21 mouse cellular contexts compared by ENCODE assay signal in genomic region chr4:120241106-120241505, GRCm38 (mm10). TPM values are rescaled to one million over a fixed set of nuclear protein-coding genes. Genes with fewer than 3 reads are reported as not detected.
A peak's percentile ranks its signal among the peaks of the same experiment; 100 is the strongest.
DNase-seq lines count a peak whose midpoint lies in the region; ATAC-seq and TF ChIP-seq lines count a peak whose summit lies in the region.
"Had no signal": no experiment of that assay in that cellular context is flagged by ENCODE, and none has a peak within 500 bp of the region (broad histone marks: within the 10 kb centered on the region; RNA-seq: fewer than 3 reads in every experiment).

No protein-coding gene starts in this region.

- 0 out of 2 replicates have a peak, but pooled peaks have one; percentile 9 for TF ChIP-seq CTCF in cerebellum, adult 2 months (IDR thresholded peaks at IDR 0.05; ENCODE audit: borderline replicate concordance, insufficient read depth, low read depth, low read length)
- peak; percentile 50 for TF ChIP-seq CTCF in layer of hippocampus, adult 2 months (conservative IDR thresholded peaks at IDR 0.05)
- TF ChIP-seq CTCF in midbrain, postnatal 0 days (IDR thresholded peaks at IDR 0.05) = peak; percentile 57

- peak in 1 of 2 experiments; percentile 51 for DNase-seq in cerebellum, adult 2 months
- DNase-seq in cerebellum, adult 9-11 months = no peak
- no peak for DNase-seq in layer of hippocampus, adult 2 months (ENCODE audit: low spot score in 2 of 2)
- no peak for DNase-seq in layer of hippocampus, postnatal 36 days
- DNase-seq in midbrain, postnatal 0 days (ENCODE audit: low spot score) = peak; percentile 37
- no peak for DNase-seq in ovary, postnatal 10 days (ENCODE audit: low spot score)
- no peak for DNase-seq in embryo, embryonic 9.5 days (ENCODE audit: extremely low spot score)
- DNase-seq: adrenal gland, adult 2 months; cerebellum, adult 11 months; gastrocnemius, postnatal 36 days; left cerebral cortex, postnatal 4 days; lung, adult 18-20 months; retina, postnatal 1 day had no signal

- no peak overlapping the region for H3K27ac ChIP-seq in cerebellum, adult 2 months (ENCODE audit: insufficient read depth, low read length)
- peak overlapping the region; percentile 76; the same call in 1 of the 2 replicates for H3K27ac ChIP-seq in layer of hippocampus, adult 2 months
- peak overlapping the region; percentile 60; the same call in 1 of the 2 replicates for H3K27ac ChIP-seq in hindbrain, embryonic 12.5 days
- H3K27ac ChIP-seq in midbrain, postnatal 0 days (ENCODE audit: low read depth, low read length) = peak overlapping the region; percentile 26; the same call in 1 of the 2 replicates
- H3K27ac ChIP-seq: intestine, embryonic 15.5 days; macrophage had no signal

- no peaks in the 10 kb centered on the region for H3K9me3 ChIP-seq in hindbrain, embryonic 12.5 days (replicated peaks)
- no peaks in the 10 kb centered on the region for H3K9me3 ChIP-seq in midbrain, postnatal 0 days (ENCODE audit: low read length)
- H3K9me3 ChIP-seq: intestine, embryonic 15.5 days had no signal

- no peak overlapping the region for H3K4me2 ChIP-seq in hindbrain, embryonic 12.5 days (replicated peaks)
- H3K4me2 ChIP-seq in midbrain, postnatal 0 days (ENCODE audit: low read depth, low read length, poor library complexity, severe bottlenecking) = no peak overlapping the region
- H3K4me2 ChIP-seq: heart, embryonic 11.5 days; intestine, embryonic 15.5 days had no signal

- no peak for ATAC-seq in hindbrain, embryonic 12.5 days (ENCODE audit: low FRiP score)
- no peak for ATAC-seq in midbrain, postnatal 0 days (ENCODE audit: low FRiP score)
- ATAC-seq: intestine, embryonic 15.5 days had no signal

- H3K36me3 ChIP-seq in hindbrain, embryonic 12.5 days = no peaks in the 10 kb centered on the region
- no peaks in the 10 kb centered on the region for H3K36me3 ChIP-seq in midbrain, postnatal 0 days (ENCODE audit: insufficient read depth, low read length)
- H3K36me3 ChIP-seq: intestine, embryonic 15.5 days had no signal

- WGBS in cerebellum, adult 2 months = 61% methylated on average over 3 of the region's 3 CpGs
- WGBS in hindbrain, embryonic 12.5 days = 60% methylated on average over 3 of the region's 3 CpGs
- WGBS in midbrain, postnatal 0 days = 44% methylated on average over 3 of the region's 3 CpGs

- no peak for TF ChIP-seq POLR2A in cerebellum, adult 2 months (IDR thresholded peaks at IDR 0.05; ENCODE audit: borderline replicate concordance, insufficient read depth, low read length)

- H3K27me3 ChIP-seq in cerebellum, adult 2 months (ENCODE audit: control insufficient read depth, insufficient read depth, low read length) = no peaks in the 10 kb centered on the region
- peaks cover 15% of the 10 kb centered on the region for H3K27me3 ChIP-seq in hindbrain, embryonic 12.5 days
- no peaks in the 10 kb centered on the region for H3K27me3 ChIP-seq in midbrain, postnatal 0 days (ENCODE audit: insufficient read depth, low read length)

- no peak overlapping the region for H3K4me3 ChIP-seq in cerebellum, adult 2 months (replicated peaks; ENCODE audit: insufficient read depth, low read depth, low read length)
- H3K4me3 ChIP-seq in layer of hippocampus, adult 2 months = no peak overlapping the region
- no peak overlapping the region for H3K4me3 ChIP-seq in hindbrain, embryonic 12.5 days
- H3K4me3 ChIP-seq in midbrain, postnatal 0 days (ENCODE audit: low read depth, low read length) = no peak overlapping the region
- H3K4me3 ChIP-seq: erythroblast, embryonic 14.5 days; intestine, embryonic 15.5 days had no signal

- H3K4me1 ChIP-seq in cerebellum, adult 2 months (ENCODE audit: control insufficient read depth, insufficient read depth, low read length) = peaks cover 21% of the 10 kb centered on the region
- H3K4me1 ChIP-seq in hindbrain, embryonic 12.5 days = peaks cover 48% of the 10 kb centered on the region
- H3K4me1 ChIP-seq in midbrain, postnatal 0 days (ENCODE audit: insufficient read depth, low read length) = peaks cover 21% of the 10 kb centered on the region
- H3K4me1 ChIP-seq: intestine, embryonic 15.5 days had no signal

- no peak overlapping the region for H3K9ac ChIP-seq in hindbrain, embryonic 12.5 days
- no peak overlapping the region; the same call in 1 of the 2 replicates for H3K9ac ChIP-seq in midbrain, postnatal 0 days (replicated peaks; ENCODE audit: low read length, poor library complexity, severe bottlenecking)
- H3K9ac ChIP-seq: intestine, embryonic 15.5 days had no signal

RNA-seq across cellular contexts. Expression of gene Foxo6, which starts 46.0 kb away (rescaled TPM):
- polyA plus RNA-seq in cerebellum, adult 2 months (2012; rRNA removed) = 1.9 and 2.0 TPM in 2 replicates
- 10 to 100 TPM; 32.8 to 32.9 TPM for total RNA-seq in layer of hippocampus, adult 2 months (2021)
- total RNA-seq in layer of hippocampus, postnatal 36 days (2021) = 10 to 100 TPM; 37.1 to 38.6 TPM
- polyA plus RNA-seq in hindbrain, embryonic 12.5 days (2016; fragmentation: Nextera tagmentation; extraction: Ambion mirVana) = 0.48 and 0.90 TPM in 2 replicates
- 29.0 and 34.2 TPM in 2 replicates for total RNA-seq in midbrain, postnatal 0 days (2014; rRNA removed)
- polyA plus RNA-seq in midbrain, postnatal 0 days (2015; fragmentation: Nextera tagmentation; extraction: Ambion mirVana) = 1.7 TPM in 2 replicates
- total RNA-seq: CH12.LX; liver, adult 2 months; neutrophil, adult 5-6 weeks had no signal
- polyA plus RNA-seq: erythroblast, embryonic 14.5 days; macrophage had no signal
